Mouse (Mus musculus) layer of hippocampus, postnatal 10 days (tissue): ENCODE measurements around the gene Grm5. TPM values are rescaled to one million over a fixed set of nuclear protein-coding genes. Genes with fewer than 3 reads are reported as not detected.

Experiments
- DNase-seq, 2 experiments: peaks; one replicate each; pipeline ENCODE4 v3.0.0; 2021; ENCODE audit warnings: low spot score in 2 of 2
- total RNA-seq, 2 experiments: library from RNA; stranded (reverse); gene quantifications; 2 replicates each; pipeline ENCODE4 v1.2.3; 2021

The Grm5 gene
- total RNA-seq, 2 experiments from 2014 or later: 235 to 237 TPM

GRCm38 (mm10) chr7:88130488-88130849 lies 546.5 kb downstream of the Grm5 start:
- no peak for DNase-seq

GRCm38 (mm10) chr7:88159542-88160241 lies 575.7 kb downstream of the Grm5 start:
- no peak for DNase-seq

- no peak for DNase-seq
Observed at GRCm38 (mm10) chr7:88161586-88161985, 577.6 kb downstream of the Grm5 start.

Other genes with a start within 250 kb of the Grm5 start
- not detected for gene Tyr, start 90.7 kb upstream of the Grm5 start, total RNA-seq